Mouse (Mus musculus) erythroblast, embryonic 14.5 days (primary cell): ENCODE measurements around the gene Cd9.

ENCODE experiments used
- GATA1 ChIP-seq: IDR thresholded peaks from 2 replicates; pipeline ENCODE4 v1.6.1; 2012; ENCODE audit warnings: low read length, inconsistent platforms, mixed read lengths
- TAL1 ChIP-seq: IDR thresholded peaks from 3 replicates; pipeline ENCODE4 v1.6.1; 2012; ENCODE audit warnings: low read length, inconsistent platforms, mixed read lengths

GRCm38 (mm10) chr6:125425205-125426090, 69.1 kb downstream of the Cd9 start:
- TF ChIP-seq GATA1 (no peak), TAL1 (no peak)
